Mouse (Mus musculus) megakaryocyte progenitor cell, adult 5-6 weeks (primary cell): ENCODE results near the gene Rufy3. TPM values are rescaled to one million over a fixed set of nuclear protein-coding genes. Genes with fewer than 3 reads are reported as not detected.
A peak's percentile ranks its signal among the peaks of the same experiment; 100 is the strongest.

Experiments used
- ATAC-seq: replicated peaks from 2 replicates; pipeline ENCODE4 v1.8.0; 2016; ENCODE audit warnings: mild to moderate bottlenecking, moderate TSS enrichment, inconsistent platforms; ENCODE audit not compliant: poor library complexity
- total RNA-seq, 2 experiments: library from RNA; stranded (forward) in 1 of 2; stranded (reverse) in 1 of 2; fragments of 157-497, 149-512 nt in 1 of 2; fragments of 200-1000 nt in 1 of 2; gene quantifications; 2 replicates each; pipeline versions ENCODE4 v1.2.3 to v1.2.4; 2015 to 2017

Gene Rufy3
- total RNA-seq, 2 experiments from 2014 or later, result 7.1 to 13.0 TPM

- ATAC-seq, result no peak
These were observed 52.1 kb downstream of the Rufy3 start for GRCm38 (mm10) chr5:88616988-88617387.

GRCm38 (mm10) chr5:88627545-88627944 lies 62.7 kb downstream of the Rufy3 start:
- peak; percentile 85 for ATAC-seq

DNA sequence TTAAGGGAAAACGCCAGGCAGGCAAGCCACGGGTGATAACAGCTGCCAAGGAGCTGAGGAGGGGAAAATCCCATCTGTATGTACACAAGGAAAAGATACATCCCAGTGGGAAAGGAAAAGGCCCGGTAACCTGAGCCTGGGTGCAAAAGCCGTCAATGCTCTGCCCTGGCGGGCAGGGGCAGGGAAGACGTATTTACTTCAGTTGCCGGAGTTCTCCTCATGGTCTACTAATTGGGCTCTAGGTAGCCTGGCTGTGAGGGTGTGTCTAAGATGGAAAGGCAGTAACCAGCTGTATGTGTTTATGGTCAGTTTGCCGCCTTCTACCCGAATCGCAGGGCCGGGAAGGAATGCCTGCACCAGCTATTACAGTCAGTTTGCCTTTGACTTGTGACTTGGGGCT lies 64.3 kb downstream of the Rufy3 start:
- ATAC-seq, result no peak

GRCm38 (mm10) chr5:88629987-88630386 lies 65.1 kb downstream of the Rufy3 start:
- ATAC-seq, result no peak

- ATAC-seq, result peak; percentile 91
These were observed 66.0 kb downstream of the Rufy3 start for GRCm38 (mm10) chr5:88630883-88631282.

- ATAC-seq, result no peak
These were observed 66.7 kb downstream of the Rufy3 start for GRCm38 (mm10) chr5:88631545-88631944.

DNA sequence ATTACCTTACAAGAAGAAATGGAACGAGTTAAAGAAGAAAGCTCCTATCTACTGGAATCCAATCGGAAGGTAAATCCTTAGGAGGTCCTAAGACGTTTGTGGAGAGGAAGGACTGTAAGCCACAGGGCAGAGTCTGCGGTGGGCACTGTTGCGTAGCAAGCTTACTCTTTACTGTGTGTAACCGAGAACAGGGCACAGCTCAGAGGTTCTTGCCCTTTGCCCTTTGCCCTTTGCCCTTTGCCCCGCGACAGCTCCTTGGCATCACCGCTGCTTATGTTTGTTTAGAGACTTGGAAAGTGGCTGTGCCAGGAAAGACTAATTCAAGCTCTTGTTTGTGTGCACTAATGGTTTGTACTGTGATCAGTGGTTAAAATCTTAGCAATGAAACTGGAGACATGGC lies 67.6 kb downstream of the Rufy3 start:
- ATAC-seq, result no peak

DNA sequence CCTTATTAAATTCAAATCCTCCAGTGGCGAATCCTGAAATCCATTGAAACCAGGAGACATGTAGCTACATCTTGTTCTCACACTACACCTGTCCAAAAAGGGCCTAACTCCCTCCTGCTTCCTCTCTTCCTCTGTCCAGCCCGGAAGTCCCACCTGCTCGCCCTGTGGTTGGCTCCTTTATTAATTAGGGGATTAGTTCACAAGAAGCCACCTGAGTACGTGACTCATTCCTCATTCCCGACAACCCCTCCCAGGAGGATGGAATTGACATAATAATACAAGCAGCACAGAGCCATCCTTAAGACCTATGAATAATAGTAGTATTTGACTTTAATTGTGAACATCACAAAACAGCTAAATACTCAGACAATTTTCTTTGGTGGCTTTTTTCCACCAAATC lies 69.2 kb downstream of the Rufy3 start:
- ATAC-seq, result no peak

- 0 out of 2 replicates have a peak, but pooled peaks have one; percentile 20 for ATAC-seq
These were observed 77.9 kb downstream of the Rufy3 start for GRCm38 (mm10) chr5:88642786-88643185.

- no peak for ATAC-seq
These were observed 78.7 kb downstream of the Rufy3 start for GRCm38 (mm10) chr5:88643491-88643890.

DNA sequence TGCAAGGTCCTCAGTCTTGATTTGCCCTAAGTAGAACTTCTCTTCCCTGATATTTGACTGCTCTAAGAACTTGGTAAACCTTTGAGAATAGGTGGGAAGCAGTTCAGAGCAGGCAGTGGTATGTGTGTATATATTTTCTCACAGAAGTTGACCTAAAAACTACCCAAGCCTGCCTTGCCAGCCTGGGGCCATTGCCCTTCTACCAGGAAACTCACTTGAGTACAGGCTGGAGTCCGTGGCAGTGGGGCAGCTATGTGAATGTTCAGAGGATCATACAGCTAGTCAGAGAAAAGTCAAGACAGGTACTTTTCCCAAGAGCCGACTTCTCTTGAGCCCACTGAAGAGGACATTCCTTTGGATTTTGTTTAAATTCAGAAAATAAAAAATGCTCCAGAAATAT lies 80.1 kb downstream of the Rufy3 start:
- no peak for ATAC-seq

DNA sequence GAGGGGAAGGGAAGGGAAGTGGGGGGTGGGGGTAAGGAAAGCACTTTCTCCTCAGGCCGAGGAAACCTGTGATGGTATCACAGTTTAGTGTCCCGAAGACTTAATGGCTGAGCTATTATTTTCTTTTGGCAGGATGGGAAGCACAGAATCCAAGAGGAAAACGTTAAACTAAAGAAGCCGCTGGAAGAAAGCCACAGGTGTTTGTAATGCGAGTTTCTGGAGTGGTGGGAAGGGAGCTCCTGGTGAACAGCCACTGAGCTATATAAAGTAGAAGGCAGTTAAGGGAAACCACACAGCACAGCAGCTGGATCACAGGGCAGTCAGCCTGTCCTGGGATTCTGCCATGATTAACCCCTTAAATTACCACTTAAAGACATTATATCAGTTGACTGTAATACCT lies 80.6 kb downstream of the Rufy3 start:
- ATAC-seq, result no peak

DNA sequence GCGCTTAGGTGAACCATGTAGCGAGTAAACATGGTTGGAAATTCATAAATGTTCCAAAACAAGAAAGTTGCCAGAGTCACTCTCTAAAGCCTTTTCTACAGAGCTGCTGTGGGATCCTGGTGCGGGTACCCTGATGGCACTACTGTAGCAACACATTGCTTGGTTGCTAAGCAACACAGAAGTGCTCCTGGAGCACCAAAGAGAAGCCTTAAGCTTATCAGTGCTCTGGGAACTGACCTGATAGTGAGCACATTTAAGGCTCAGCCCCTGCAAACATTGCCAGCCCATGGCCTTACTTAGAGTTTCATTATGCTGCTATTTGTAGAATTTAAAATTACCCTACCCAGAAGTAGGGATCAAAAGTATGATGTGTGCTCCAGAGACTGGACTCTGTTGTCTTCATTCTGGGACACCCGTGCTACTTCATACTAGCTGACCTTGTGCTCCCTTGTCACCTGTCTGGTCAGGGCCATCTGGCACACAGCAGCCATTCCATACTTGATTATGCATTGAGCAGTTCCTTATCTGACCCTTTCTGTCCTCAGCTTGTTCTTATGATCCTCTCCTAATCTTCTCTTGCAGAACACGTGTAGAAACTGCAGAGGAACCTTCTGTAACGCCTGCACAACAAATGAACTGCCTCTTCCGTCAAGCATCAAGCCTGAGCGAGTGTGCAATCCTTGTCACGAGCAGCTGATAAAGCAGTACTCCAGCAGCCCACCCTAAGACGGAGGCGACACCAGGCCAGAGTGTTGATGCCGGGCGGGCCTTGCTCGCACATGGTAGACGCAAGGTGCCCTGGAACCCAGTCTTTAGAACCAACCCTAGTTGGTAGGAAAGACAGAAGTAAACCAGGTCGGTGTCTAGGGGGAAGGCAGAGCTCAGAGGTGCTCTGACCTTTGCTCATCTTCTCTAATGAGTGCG lies 84.7 kb downstream of the Rufy3 start:
- peak; percentile 67 for ATAC-seq

- peak; percentile 47 for ATAC-seq
These were observed 87.7 kb downstream of the Rufy3 start for GRCm38 (mm10) chr5:88652589-88652988.

DNA sequence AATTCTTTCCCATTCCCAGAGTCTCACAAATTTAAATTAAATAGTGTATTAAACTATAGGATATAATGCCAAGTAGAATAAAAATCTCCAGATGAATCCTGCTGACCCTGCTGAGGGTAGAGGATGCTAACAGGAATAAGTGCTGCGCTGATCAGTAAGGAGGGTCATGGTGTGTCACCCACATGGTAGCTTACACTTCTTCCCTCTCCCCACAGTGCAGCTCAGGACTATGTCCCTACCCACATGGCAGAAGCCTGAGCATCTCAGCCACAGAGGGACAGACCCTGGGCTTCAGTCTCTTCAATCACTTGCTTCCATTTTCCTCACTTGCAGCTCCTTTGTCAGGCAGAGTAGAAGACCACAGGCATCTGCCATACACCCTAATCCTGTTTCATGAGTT lies 93.0 kb downstream of the Rufy3 start:
- ATAC-seq, result no peak

DNA sequence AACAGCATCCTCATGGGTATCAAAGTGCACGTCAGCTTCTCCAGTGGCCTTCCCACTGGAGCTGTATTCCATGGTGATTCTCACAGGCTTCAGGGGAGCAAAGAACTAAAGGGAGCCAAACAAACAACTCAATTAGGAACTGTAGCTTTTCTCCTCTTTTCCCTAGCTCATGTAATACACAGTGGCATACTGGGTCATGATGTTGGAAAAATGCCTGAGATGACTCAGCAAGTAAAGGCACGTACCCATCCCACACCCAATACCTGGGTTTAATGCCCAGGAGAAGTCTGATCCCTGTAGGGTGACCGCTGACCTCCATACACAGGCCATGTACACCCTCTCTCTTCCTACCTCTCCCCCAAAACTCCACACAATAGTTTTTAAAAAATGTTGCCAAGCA lies 98.3 kb downstream of the Rufy3 start:
- no peak for ATAC-seq

- ATAC-seq, result no peak
These were observed 99.0 kb downstream of the Rufy3 start for GRCm38 (mm10) chr5:88663875-88664274.

- ATAC-seq, result peak; percentile 27
These were observed 110.0 kb downstream of the Rufy3 start for GRCm38 (mm10) chr5:88674703-88675442.

GRCm38 (mm10) chr5:88675443-88676387 lies 110.9 kb downstream of the Rufy3 start, which contains the start of gene Grsf1:
Gene Grsf1, minus strand, starts transcription at chr5:88676171.
- peak; percentile 75 for ATAC-seq

DNA sequence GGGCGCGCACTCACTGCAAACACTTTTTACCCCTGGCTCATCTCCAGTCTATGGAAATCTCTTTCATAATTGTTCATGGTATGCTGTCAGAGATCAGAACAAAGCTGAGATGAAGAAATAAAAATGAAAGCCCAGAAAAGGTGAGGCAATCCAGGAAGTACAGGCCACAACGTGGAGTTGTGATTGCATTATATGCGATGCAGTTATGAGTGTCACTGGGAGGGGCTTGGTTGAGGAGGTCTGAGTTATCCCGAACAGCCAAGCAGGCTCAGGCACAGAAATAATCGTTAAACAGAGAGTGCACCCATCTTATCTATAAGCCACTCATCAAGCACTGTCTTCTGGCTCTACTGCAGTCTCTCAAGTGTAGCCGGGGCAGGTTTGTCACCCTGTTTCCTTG lies 114.1 kb downstream of the Rufy3 start:
- ATAC-seq, result peak; percentile 66

DNA sequence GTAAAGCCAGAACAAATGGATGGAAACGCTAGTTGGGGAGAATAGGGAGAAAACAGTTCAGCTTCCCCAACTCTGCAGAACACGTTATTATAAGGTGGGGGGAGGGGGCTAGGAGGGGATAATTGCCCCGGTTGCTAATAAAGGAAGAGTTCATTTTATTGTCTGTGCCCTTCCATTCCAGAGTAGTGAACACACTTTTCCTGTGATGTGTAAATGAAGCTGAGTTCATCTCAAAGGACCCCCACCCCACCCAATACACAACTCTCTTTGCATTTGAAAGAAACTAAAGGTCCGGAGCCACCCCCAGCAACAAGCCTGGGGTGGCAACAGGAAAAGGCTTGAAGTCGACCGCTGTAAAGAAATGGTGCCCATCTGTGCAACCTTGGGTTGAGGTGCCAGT lies 114.5 kb downstream of the Rufy3 start:
- no peak for ATAC-seq
